Mouse (Mus musculus): ENCODE measurements around the gene Fbln2.

The Fbln2 gene

DNA sequence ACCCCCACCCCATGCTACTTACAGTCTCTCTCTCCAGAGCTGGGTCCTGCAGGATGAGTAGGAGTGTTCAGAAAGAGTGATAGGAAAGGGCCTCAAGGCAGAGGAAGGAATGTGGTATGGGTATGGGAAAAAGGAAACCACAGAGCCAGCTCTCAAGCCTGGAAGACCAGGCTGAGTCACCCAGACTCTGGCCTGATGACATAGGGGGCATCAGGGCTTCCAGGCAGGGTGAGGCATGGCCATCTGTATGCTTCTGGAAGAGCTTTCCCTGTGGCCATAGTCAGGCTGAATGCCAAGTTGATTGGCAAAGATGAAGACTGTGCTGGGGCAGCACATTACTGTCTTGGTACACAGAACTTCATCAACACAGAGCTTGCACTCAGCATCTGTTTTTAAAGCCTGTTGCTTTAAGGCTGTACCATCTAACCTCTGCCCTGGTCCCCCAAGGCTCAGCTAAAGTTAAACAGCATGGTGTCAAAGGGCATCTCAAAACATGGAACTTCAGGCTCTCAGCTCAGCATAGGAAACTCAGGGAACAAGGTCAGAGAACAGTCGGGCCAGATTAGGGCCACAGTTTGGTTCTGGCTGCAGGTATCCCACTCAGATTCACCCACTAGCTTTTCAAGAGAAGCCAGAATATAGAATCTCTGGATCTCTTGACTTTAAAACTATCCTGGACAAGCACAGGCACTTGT is 19.3 kb upstream of the Fbln2 start:
- no peak for DNase-seq (ENCODE audit: low spot score)

DNA sequence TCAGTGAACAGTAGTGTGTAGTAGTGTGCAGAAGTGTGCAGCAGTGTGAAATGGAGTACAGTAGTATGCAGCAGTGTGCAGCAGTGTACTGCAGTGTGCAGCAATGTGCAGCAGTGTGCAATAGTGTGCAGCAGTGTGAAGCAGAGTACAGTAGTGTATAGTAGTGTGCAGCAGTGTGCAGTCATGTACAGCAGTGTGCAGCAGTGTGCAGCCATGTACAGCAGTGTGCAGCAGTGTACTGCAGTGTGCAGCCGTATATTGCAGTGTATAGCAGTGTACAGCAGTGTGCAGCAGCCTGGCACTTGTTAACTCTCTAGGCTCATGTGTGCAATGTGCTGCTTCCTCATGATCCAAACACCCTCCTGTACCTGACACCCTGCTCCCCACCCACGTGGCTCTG is 13.8 kb upstream of the Fbln2 start:
- no peak for DNase-seq (ENCODE audit: low spot score)

DNA sequence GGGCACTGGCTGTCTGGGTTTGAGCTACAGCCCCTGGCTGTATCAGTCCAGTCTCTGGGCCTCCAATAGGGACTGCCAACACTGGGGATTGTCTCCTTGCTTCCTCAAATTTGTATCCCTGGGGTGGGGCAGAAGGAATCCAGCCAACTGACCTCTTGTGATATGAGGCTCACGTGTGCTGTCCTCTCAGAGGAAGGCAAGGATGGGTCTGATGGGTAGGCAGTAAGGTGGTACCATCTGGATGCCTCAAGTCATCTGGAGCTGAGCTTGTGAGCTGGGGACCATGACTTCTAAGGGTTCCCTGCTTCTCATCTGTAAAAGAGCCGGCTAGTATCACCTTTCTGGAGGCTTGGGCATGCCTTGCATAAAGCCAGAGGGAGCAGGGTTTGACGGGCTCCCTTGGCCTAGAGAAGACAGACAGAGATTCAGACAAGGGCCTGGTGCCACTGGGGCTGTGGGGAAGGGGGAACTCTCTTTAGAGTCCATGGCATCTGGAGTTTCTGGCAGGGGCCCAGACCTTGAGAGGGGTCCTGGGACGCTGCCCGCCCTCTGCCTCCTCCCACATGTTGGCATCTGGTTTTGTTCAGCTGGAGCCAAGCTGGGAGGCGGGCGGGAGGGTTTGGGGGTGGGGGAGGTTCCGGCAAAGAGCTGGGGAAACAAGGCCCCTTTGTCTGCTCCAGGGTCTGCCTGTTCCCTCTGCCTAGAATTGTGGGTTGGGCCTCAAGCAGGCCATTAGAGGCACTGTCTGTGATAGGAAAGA is 11.6 kb upstream of the Fbln2 start:
- DNase-seq (ENCODE audit: low spot score) = peak; percentile 23

DNA sequence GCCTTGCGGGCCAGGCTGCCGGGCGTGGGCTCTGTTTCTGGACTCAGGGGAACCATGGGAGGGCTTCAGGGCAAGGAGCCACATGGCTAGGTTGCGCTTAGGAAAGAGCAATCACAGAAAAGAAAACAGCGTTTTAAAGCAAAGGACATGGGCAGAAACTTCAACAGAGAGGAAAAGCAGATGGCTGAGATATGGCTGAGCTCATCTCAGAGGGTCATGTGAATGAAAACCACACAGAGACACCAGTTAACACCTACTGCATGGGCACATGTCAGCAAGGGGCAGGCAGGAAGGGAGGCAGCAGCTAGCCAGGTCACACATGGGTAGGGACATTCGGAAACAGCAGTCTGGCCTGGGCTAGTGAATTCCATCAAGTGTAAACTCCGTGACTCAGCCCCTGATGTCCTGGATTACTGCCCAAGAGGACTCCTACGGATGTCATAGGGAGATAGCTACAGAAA is 10.3 kb upstream of the Fbln2 start:
- DNase-seq (ENCODE audit: low spot score) = no peak

DNA sequence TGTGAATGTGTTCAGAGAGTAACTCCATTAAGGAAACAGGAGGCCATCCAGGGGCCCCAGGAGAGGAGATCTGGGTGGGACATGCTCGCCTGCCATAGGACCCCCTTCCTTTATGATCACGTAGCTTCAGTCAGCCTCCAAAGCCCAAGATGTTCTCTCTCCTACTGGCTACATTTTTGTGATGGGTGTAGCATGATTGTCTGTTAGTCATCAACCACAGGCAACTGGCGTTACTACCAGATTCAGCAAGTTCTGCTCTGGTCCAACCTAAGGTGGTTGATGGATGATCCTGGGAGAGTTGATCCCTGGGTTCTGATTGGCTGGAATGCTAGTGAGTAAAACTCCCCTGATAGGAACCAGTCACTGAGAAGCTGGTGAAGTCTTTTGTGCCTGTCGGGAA is 9.7 kb upstream of the Fbln2 start:
- DNase-seq (ENCODE audit: low spot score) = no peak

DNA sequence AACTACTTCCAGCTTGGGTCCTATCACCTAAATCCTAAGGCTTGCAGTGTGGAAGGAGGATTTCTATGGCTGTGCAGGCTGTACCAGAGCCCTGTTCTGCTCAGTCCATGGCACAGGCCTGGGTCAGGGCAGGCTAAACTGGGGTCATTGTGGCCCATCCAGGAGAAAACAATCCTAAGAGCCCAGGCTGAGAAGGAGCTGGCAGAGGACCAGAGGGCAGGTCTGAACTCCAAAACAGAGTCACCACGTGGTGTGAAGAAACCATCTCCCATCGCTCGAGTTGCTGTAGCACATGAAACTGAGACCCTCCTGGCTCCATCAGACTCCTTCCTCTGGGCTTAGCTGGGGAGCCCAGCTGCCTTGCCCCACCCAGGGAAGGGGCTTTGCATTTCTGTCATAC is 6.9 kb upstream of the Fbln2 start:
- DNase-seq (ENCODE audit: low spot score) = no peak

DNA sequence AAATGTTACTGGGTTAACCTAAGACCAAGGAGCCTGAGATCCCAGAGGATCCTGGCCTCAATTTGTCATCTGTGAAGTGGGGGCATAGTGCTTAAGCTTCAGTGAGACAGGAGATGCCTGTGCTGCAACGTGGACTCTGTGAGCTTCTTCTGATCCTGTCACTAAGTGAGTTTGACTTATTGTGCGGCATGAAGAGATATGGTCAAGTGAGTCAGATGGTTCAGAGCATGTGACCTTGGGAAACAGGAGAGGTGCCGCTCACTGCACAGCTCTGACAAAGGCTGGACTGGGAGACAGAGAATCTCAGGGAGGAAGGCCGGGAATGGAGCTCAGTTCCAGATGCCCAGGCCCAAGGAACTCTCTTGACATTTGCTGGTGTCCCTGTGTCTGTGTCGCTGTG is 6.5 kb upstream of the Fbln2 start:
- DNase-seq (ENCODE audit: low spot score) = no peak

DNA sequence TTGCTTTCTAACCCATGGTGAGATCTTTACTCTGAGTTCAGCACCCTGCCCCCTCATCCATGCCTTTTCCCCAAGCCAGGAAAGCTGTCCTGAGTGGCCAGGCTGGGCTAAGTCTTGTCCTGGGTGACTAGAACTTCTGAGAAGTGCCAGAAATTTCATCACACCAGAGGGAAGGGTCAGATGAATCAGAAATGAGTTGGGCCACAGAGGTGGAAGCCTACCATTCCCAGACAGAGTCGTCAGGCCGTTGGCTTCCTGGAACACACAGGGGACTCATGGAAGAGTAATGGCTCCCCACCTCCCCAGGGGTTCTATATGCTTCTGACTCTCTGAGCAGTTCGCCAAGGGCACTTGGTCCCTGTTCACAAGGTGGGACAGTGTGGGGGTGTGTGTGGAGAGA is 4.8 kb upstream of the Fbln2 start:
- no peak for DNase-seq (ENCODE audit: low spot score)

DNA sequence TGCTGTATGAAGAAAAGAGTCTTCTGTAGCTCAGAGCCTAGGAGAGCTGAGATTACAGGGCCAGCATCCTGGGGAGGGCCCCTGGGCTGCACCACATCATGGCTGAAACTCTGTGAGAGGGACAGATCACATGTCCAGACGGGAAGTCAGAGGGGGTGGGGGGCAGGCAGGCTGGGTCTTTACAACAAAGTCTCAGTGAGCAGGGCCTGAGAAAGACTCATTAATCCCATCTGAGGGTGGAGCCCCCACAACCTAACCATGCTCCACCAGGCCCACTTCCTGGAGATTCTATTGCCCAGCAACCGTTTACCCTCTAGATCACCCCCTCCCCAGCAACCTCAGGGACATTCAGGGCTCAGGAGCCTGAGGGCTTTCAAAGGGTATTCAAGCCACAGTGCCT is 2.5 kb upstream of the Fbln2 start:
- DNase-seq (ENCODE audit: low spot score) = no peak

DNA sequence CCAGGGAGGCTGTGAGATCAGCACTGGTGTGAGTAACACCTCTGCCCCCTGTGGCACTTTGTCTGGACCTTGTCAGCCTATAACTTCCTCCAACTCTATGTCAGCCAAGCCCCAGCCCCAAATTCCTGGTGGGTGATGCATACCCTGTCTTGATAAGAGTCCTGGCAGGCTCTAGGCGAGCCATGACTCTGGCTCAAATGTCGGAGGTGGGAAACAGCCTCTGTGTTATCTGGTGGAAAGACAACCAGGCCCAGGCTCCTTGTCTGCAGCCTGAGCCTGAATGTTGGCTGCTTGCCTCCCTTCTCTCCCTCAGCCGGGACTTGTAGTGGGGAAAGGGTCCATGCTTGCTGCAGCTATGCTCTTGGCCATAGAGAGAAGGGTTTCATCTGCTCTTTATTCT is 1.4 kb upstream of the Fbln2 start:
- no peak for DNase-seq (ENCODE audit: low spot score)

DNA sequence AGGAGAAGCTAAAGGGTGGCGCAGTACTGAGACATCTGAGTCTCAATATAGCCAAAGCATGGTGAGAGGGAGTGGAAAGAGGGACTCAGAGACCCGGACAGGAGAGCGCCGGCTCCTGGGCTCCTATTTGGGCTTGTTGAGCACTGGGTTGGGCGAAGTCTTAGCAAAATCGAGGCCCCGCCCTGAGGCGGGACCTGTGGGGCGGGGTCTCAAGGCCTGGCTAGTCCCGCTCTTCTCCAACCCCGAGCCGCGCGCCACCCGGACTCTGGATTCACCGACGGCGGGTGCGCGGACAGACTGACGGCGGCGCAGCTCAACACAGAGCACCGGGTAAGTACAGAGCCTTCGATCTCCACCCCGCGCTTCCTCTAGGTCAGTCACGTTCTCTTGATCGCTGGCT is 316 bp downstream of the Fbln2 start:
- peak; percentile 77 for DNase-seq (ENCODE audit: low spot score)

DNA sequence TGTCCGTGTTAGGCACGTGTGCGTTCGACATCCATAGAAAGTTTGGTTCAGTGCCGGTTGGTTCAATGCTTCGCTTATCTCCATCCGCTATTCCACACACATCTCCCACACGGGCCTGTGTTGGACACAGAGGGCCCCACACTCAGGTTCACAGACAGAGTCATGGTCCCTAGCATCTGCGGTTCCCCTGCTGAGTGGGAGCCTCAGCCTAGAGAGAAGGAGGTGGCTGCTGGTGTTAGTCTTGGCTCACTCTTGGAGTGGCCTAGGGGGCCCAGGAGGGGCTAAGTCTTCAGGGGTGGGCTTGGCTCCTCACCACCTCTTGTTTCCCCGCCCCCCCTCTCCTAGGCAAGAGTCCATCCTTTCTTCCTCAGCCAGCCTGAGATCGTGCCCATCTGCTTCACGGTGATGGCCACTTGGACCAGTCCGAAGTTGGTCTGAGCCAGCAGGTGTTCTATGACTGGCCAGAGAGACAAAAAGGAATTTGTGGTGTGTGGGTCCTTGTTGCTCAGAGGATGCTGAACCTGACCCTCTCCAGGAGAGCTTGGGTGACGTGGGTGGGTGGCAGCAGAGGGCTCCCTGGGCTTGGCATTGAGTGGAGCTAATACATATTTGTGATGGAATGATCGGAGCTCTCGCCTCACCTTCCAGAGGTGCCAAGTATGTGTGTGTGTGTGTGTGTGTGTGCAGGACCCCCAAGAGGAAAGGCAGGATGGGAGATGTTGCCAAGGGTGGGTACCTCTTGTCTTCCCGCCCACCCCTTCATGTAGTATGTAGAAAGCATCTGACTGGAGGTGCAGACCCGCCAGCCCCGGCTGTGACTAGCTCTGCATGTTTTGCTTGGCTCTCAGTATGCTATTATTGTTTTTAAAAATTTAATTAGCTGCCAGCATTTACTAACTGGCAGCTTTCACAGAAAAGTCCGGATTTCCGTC is 1.3 kb downstream of the Fbln2 start:
- no peak for DNase-seq (ENCODE audit: low spot score)

DNA sequence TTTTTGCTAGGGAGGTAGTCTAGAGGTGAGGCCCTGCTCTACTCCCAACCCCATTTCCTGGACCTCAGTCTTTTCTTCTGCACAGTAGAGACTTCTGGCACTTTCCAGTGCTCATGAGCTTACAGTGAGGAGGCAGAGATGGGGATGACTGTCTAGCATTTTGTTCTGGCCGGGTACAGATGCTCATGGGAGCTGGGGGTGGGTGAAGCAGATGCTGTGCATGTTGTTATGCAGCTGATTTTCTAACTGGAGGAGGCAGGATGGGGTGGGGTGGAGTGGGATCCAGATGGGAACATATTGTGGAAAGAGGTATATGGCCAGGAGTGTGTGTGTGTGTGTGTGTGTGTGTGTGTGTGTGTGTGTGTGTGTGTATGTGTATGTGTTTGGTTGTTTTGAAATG is 3.2 kb downstream of the Fbln2 start:
- DNase-seq (ENCODE audit: low spot score) = no peak

DNA sequence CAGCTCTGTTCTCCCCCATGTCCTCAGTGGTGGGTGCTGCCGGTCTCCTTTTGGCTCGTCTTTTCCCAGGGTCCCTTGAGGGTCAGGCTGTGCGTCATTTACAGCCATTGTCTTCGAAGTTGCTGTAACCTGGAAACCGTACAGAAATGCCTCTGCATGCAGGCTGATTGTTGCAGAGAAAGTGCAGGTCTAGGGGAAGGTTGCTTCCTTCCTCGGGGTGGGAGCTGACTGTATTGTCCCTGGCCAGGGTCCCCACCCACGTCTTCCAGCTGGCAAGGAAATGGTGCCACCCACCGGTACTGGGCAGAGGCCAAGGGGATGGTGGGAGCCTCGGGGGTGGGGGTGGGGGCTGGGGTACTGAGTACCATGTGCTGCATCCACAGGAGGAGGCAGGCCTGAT is 6.2 kb downstream of the Fbln2 start:
- no peak for DNase-seq (ENCODE audit: low spot score)

DNA sequence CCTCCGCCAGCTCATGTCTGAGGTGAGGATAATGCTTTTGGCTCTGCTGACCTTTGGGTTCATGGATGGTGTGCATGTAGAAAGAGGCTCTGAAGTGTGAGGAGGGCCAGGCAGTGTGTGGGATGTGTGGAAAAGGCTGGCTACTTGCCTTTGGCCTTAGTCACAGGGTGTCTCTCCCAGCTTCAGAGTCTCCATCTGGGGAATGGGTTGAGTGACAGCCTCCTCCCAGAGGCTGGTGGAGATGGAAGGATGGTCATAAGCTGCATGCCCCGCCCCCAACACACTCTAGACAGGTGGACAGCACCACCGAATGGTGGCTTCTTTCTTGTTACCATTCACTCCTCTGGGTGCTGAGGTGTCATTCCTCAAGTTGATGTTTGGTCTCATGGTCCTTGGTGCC is 6.6 kb downstream of the Fbln2 start:
- no peak for DNase-seq (ENCODE audit: low spot score)

DNA sequence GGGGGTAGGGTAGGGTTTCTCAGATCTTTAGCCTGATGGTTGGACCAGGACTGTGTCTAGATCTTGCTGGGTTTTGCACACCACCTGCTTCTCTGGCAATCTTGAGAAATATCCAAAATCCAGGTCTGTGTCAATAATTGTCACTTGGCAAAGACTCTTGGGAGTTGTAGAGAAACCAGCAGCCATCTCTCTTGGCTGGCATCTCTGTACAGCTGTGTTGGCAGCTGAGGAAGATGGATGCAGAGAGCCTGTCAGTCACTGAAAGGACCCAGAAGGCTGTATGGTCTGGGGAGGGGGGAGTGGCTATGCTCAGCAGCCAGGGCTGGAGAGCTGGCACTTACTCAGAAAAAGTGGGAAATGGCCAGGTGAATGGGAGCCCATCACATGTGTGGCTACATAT is 7.8 kb downstream of the Fbln2 start:
- DNase-seq (ENCODE audit: low spot score) = no peak

DNA sequence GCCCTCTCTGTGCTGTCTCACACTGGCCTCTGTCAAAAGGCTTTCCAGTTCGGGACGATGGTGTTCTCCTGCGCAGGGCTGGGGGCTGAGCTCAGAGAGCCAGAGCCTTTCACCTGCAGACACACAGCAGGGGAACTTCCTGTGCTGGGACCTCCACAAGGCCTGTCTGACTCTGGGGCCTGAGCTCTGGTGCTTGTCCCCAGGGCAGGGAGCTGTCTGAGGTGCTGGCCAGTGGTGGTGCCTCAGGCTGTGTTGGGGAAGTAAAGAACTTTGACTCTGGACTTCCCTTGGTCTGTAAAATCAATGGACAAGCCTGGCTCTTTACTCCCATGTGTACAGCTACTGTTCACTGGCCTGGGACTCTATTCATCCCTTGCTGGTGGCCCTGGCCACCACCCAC is 8.8 kb downstream of the Fbln2 start:
- no peak for DNase-seq (ENCODE audit: low spot score)

DNA sequence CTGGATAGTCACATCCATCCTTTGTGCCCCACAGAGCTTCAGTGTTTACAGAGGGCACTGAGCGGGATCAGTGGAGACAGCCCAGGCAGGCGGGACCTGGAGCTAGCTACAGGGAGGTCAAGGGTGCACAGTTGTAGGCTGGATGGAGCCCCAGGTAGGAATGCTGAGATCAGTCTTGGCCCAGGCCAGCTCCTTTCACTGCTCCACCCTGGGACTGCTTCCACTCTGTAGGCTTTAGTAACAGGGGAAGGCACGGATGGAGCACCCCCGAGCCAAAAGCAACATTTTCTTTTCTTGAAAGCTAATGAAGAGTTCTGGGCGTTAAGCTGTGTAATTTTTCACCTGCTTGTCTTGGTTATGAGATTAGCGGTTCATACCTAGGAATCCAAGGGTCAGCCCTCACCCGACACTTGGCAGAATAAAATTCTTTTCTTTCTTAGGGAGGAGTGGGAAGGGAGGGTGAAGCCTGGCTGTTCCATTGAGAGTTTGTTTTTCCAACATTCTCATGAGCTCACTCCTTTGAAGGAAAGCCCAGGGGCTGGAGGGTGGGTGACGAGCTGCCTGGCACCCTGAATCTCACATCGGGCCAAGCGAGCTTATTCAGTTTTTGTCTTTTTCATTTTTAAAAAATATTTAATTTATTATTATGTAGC is 10.6 kb downstream of the Fbln2 start:
- no peak for DNase-seq (ENCODE audit: low spot score)

DNA sequence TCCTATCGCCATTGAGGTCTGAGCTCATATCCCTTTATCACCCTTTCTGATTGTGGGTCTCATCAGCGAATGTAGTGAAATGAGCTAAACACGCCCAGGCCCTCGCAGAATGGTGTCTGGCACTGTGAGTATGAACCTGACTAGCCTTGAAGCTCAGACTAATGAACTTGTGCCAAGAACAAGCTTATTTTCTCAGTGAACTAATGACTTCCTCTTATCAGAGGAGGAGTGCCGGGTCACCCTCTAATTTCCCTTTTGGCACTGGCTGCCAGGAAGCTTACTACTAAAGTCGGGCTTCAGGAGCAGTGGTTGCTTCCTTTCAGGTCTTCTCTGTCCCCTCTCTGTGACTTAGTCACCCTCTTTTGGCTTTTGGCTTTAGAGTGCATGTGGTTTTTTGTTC is 12.7 kb downstream of the Fbln2 start:
- DNase-seq (ENCODE audit: low spot score) = no peak

DNA sequence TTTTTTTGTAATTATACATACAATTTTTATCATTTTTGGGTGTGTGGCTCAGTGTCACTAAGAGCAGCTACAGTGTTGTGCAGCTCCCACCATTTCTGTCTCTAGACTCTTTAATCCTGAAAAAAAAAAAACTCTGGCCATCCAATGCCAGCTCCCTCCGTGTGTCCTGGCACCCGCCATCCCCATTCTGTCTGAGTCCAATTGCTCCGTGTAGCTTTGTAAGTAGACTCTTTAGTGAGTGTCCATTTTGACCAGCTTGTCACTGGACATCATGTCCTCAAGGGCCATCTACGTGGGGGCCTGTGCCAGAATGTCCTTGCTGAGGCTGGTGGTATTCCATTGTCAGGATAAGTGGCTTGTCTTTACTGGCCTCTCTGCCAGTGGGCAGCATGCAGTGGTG is 13.1 kb downstream of the Fbln2 start:
- no peak for DNase-seq (ENCODE audit: low spot score)

DNA sequence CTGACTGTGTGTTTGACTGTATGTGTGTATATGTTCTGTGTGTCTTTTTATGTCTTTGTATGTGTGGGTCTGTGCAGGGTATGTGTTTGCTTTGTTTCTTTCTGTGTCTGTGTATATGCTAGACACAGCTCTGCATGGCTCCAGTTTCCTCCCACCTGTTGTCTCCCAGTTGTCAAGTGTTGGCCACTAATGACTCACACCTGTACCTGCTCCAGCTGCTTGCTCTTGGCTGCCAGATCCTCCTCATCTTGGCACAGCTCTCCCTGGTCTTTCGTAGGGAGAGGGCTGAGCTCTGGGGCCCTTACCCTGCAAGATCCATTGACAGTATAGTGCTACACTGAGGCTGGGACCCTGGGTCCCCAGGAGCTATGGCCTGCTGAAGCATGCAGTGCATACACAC is 13.8 kb downstream of the Fbln2 start:
- no peak for DNase-seq (ENCODE audit: low spot score)

DNA sequence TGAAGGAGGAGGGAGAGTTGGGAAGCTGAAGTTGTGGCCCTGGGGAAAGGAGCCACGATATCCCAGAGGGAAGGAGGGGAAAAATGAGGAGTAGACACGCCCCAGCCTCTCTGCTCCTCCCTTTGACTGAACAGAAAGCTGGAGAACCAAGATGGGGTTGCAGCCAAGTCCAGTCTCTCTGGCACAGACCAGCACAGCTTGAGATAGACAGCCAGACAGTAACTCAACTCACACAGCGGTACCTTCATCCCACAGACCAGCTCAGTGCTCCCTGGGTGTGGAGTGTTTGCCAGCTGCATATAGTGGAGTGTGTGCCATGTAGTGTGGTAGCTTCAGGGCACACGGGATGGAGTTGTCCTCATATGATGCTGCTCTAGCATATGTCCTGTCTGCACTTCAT is 16.7 kb downstream of the Fbln2 start:
- no peak for DNase-seq (ENCODE audit: low spot score)
